Mouse (Mus musculus) hindbrain, postnatal 0 days (tissue): ENCODE results near the gene Tbc1d4. TPM values are rescaled to one million over a fixed set of nuclear protein-coding genes. Genes with fewer than 3 reads are reported as not detected.

Experiments used
- ATAC-seq: fragments of 200-750 bp; cut with Nextera tagmentation; 2 replicates; pipeline ENCODE4 v1.8.0; 2017; ENCODE audit warnings: mild to moderate bottlenecking, moderate TSS enrichment, moderate library complexity
- DNase-seq: peaks from one replicate; pipeline ENCODE4 v3.0.0-alpha.2; 2015; ENCODE audit warnings: low spot score
- H3K27ac ChIP-seq: fragments of 300-500 bp; sonication (generic); 2 replicates; pipeline ENCODE4 v1.5.1; 2014; ENCODE audit warnings: mild to moderate bottlenecking
- H3K27me3 ChIP-seq: fragments of 300-500 bp; sonication (generic); 2 replicates; pipeline ENCODE4 v1.6.1; 2014; ENCODE audit warnings: low read length, mixed read lengths; ENCODE audit not compliant: insufficient read depth
- H3K36me3 ChIP-seq: fragments of 300-500 bp; sonication (generic); 2 replicates; pipeline ENCODE4 v1.6.1; 2014; ENCODE audit warnings: low read length, mixed read lengths; ENCODE audit not compliant: insufficient read depth
- H3K4me1 ChIP-seq: fragments of 300-500 bp; sonication (generic); 2 replicates; pipeline ENCODE4 v1.6.1; 2014; ENCODE audit warnings: antibody characterized with exemption, low read length, mixed read lengths; ENCODE audit not compliant: insufficient read depth
- H3K4me2 ChIP-seq: fragments of 300-500 bp; sonication (generic); 2 replicates; pipeline ENCODE4 v1.6.1; 2014; ENCODE audit warnings: low read depth, mild to moderate bottlenecking, low read length, moderate library complexity, mixed read lengths
- H3K4me3 ChIP-seq: fragments of 300-500 bp; sonication (generic); 2 replicates; pipeline ENCODE4 v1.5.1; 2014; ENCODE audit warnings: low read length
- H3K9ac ChIP-seq: fragments of 300-500 bp; sonication (generic); replicated peaks from 2 replicates; pipeline ENCODE4 v1.6.1; 2014; ENCODE audit warnings: mild to moderate bottlenecking, low read length, moderate library complexity, mixed read lengths
- H3K9me3 ChIP-seq: fragments of 300-500 bp; sonication (generic); 2 replicates; pipeline ENCODE4 v1.6.1; 2016; ENCODE audit warnings: low read length, mixed read lengths
- CTCF ChIP-seq: IDR thresholded peaks from 2 replicates; pipeline ENCODE4 v1.5.1; 2016; ENCODE audit warnings: antibody characterized with exemption, control low read depth, low read depth
- WGBS: fragments of 180-500 bp; shearing (Covaris S2); extraction: QIAGEN DNeasy Blood & Tissue Kit; methylation state at CpG from one replicate; pipeline ENCODE4 v1.1.7; 2014; 5-methylcytosine and 5-hydroxymethylcytosine counted together
- polyA plus RNA-seq: library from polyadenylated mRNA; unstranded; fragments of >200 nt; fragmentation: Nextera tagmentation; extraction: Ambion mirVana; gene quantifications from 2 replicates; pipeline ENCODE4 v1.2.1, GENCODE M21; 2015
- total RNA-seq: library from RNA; depleted of rRNA; stranded (reverse); fragments of >200 nt; gene quantifications from 2 replicates; pipeline ENCODE4 v1.2.3, GENCODE M21; 2014; rRNA removed

The Tbc1d4 gene
- total RNA-seq (25.0 and 29.5 TPM in 2 replicates), polyA plus RNA-seq (9.7 and 11.5 TPM in 2 replicates)

- Histone ChIP-seq H3K4me1 (no peaks in the 10 kb centered on the region), H3K9me3 (no peaks in the 10 kb centered on the region), H3K27ac (peak within 1 kb of the TSS; percentile 65), H3K36me3 (no peaks in the 10 kb centered on the region), H3K4me3 (peak within 1 kb of the TSS; percentile 91), H3K9ac (peak within 1 kb of the TSS; percentile 72), H3K4me2 (peak within 1 kb of the TSS; percentile 96), H3K27me3 (no peaks in the 10 kb centered on the region)
- peak; percentile 84 for DNase-seq
- peak; percentile 87 for ATAC-seq
- WGBS = under 1% methylated on average over 59 of the region's 62 CpGs
- peak; percentile 71 for TF ChIP-seq CTCF
These were observed at the start of gene Tbc1d4 for GRCm38 (mm10) chr14:101608519-101609368. Gene Tbc1d4, minus strand, starts transcription at chr14:101609191.

GRCm38 (mm10) chr14:101656307-101656706, 47.3 kb upstream of the Tbc1d4 start:
- Histone ChIP-seq H3K9ac (no peak overlapping the region), H3K36me3 (no peaks in the 10 kb centered on the region), H3K4me1 (peaks cover 3% of the 10 kb centered on the region; the same call in 1 of the 2 replicates), H3K4me3 (no peak overlapping the region), H3K4me2 (no peak overlapping the region), H3K9me3 (no peaks in the 10 kb centered on the region), H3K27ac (no peak overlapping the region), H3K27me3 (no peaks in the 10 kb centered on the region)
- ATAC-seq (no peak), DNase-seq (no peak)
- WGBS = 86% methylated on average over 10 of the region's 10 CpGs
- TF ChIP-seq CTCF = no peak

- no peaks in the 10 kb centered on the region for H3K27me3 ChIP-seq
- peak overlapping the region; percentile 64 for H3K4me3 ChIP-seq
- under 1% methylated on average over 10 of the region's 10 CpGs for WGBS
- peak overlapping the region; percentile 72 for H3K4me2 ChIP-seq
- DNase-seq (peak; percentile 44), ATAC-seq (no peak)
- peaks cover 3% of the 10 kb centered on the region; the same call in 1 of the 2 replicates for H3K4me1 ChIP-seq
- no peaks in the 10 kb centered on the region for H3K9me3 ChIP-seq
- no peak for TF ChIP-seq CTCF
- H3K36me3 ChIP-seq = no peaks in the 10 kb centered on the region
- H3K9ac ChIP-seq = peak overlapping the region; percentile 79
- H3K27ac ChIP-seq = peak overlapping the region; percentile 69; the same call in 1 of the 2 replicates
These were observed 45.5 kb upstream of the Tbc1d4 start for GRCm38 (mm10) chr14:101654526-101654909.

- H3K27me3 ChIP-seq = no peaks in the 10 kb centered on the region
- H3K9ac ChIP-seq = peak within 1 kb of the TSS; percentile 79
- WGBS = under 1% methylated on average over 79 of the region's 81 CpGs
- TF ChIP-seq CTCF = peak; percentile 98
- no peaks in the 10 kb centered on the region for H3K36me3 ChIP-seq
- peak within 1 kb of the TSS; percentile 69 for H3K27ac ChIP-seq
- no peaks in the 10 kb centered on the region for H3K9me3 ChIP-seq
- peak; percentile 99 for DNase-seq
- H3K4me1 ChIP-seq = peaks cover 3% of the 10 kb centered on the region; the same call in 1 of the 2 replicates
- H3K4me3 ChIP-seq = peak within 1 kb of the TSS; percentile 64
- H3K4me2 ChIP-seq = peak within 1 kb of the TSS; percentile 72
- ATAC-seq = peak; percentile 95
These were observed 44.9 kb upstream of the Tbc1d4 start, which contains the start of gene Uchl3 for GRCm38 (mm10) chr14:101653581-101654525. Gene Uchl3, plus strand, starts transcription at chr14:101653967.

GRCm38 (mm10) chr14:101652571-101652970, 43.6 kb upstream of the Tbc1d4 start:
- Histone ChIP-seq H3K4me3 (no peak overlapping the region), H3K27me3 (no peaks in the 10 kb centered on the region), H3K36me3 (no peaks in the 10 kb centered on the region), H3K4me1 (peaks cover 3% of the 10 kb centered on the region; the same call in 1 of the 2 replicates), H3K27ac (no peak overlapping the region), H3K9ac (no peak overlapping the region), H3K9me3 (no peaks in the 10 kb centered on the region), H3K4me2 (no peak overlapping the region)
- DNase-seq = no peak
- no peak for TF ChIP-seq CTCF
- no peak for ATAC-seq
- 92% methylated on average over 6 of the region's 6 CpGs for WGBS

- ATAC-seq (no peak), DNase-seq (no peak)
- Histone ChIP-seq H3K27ac (no peak overlapping the region), H3K9me3 (no peaks in the 10 kb centered on the region), H3K4me2 (no peak overlapping the region), H3K4me3 (no peak overlapping the region), H3K4me1 (peaks cover 3% of the 10 kb centered on the region; the same call in 1 of the 2 replicates), H3K9ac (no peak overlapping the region), H3K36me3 (no peaks in the 10 kb centered on the region), H3K27me3 (no peaks in the 10 kb centered on the region)
- WGBS = 86% methylated on average over 4 of the region's 4 CpGs
- no peak for TF ChIP-seq CTCF
These were observed 41.6 kb upstream of the Tbc1d4 start for GRCm38 (mm10) chr14:101650551-101650950.
